Mouse (Mus musculus): ENCODE results near the gene Cttn.

- TF ChIP-seq CTCF (IDR thresholded peaks at IDR 0.05): no peak
- TF ChIP-seq POLR2A (IDR thresholded peaks at IDR 0.05; ENCODE audit: insufficient read depth, low read depth, low read length): no peak
These were observed 53.0 kb downstream of the Cttn start for GRCm38 (mm10) chr7:144417644-144418343.
